Mouse (Mus musculus) thymus, postnatal 10 days (tissue): ENCODE measurements around the gene Akap9.
A peak's percentile ranks its signal among the peaks of the same experiment; 100 is the strongest.
"Not testable (repeated sequence)": the region's sequence is repeated elsewhere in the genome, so short reads cannot be mapped to it uniquely, and the experiment has no call there.

ENCODE experiments used
- DNase-seq, 2 experiments: peaks; one replicate each; pipeline ENCODE4 v3.0.0; 2021; ENCODE audit warnings: low spot score in 2 of 2

Gene Akap9

GRCm38 (mm10) chr5:4039351-4039750, 111.5 kb downstream of the Akap9 start:
- no peak for DNase-seq

- peak in 1 of 2 experiments; percentile 17 for DNase-seq
Measured at GRCm38 (mm10) chr5:4040372-4040771, 112.5 kb downstream of the Akap9 start.

DNA sequence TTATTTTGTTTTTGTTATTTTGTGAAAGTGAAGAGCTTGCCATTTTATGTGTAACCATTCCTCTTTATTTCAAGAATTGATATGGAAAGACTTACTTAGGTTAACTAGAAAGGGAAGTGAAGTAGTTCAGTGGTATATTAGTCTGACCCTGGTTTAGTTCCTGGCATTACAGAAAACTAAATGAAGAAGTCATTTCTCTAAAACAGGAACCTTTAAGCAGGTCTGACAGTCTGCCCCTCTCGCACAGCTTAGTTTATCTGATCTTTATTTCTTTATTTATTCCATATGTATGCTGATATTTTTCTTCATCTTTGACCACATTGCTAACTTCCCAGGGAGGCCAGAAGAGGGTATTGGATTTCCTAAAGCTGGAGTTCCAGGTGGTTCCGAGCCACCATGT, 113.1 kb downstream of the Akap9 start:
- DNase-seq = no peak

DNA sequence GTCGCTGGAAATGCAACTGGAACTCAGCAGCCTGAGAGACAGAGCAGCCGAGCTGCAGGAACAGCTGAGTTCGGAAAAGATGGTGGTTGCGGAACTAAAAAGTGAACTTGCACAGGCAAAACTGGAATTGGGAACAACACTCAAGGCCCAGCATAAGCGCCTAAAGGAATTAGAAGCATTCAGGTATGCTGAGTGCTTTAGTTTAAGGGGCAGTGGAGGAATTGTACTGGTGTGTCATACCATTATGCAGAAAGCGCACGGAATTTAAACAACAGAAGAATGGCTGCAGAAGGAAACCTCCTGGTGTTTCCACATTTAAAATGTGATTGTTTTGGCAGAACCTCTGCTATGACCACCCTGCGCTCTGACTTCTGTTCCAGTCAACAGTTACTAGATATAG, 132.5 kb downstream of the Akap9 start:
- DNase-seq = no peak

DNA sequence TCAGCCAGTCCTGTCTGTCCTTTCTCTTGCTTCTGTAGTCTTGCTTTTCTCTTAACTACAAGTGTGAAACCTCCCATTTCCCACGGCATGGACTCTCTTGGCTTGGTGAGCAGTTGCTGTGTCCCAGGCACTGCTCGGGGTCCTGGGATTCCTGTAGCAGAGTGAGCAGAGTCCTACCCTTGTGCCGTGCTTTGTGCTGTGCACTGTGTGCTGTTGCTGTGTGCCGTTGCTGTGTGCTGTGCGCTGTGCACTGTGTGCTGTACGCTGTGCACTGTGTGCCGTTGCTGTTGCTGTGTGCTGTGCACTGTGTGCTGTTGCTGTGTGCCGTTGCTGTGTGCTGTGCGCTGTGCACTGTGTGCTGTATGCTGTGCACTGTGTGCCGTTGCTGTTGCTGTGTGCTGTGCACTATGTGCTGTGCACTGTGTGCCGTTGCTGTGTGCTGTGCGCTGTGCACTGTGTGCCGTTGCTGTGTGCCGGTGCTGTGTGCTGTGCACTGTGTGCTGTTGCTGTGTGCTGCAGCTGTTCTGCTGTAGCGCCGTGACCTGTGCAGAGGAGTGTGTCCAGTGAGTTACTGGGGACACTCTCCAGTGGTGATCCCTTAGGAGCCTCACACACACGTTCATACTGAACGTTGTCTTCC, 138.7 kb downstream of the Akap9 start:
- no peak for DNase-seq

DNA sequence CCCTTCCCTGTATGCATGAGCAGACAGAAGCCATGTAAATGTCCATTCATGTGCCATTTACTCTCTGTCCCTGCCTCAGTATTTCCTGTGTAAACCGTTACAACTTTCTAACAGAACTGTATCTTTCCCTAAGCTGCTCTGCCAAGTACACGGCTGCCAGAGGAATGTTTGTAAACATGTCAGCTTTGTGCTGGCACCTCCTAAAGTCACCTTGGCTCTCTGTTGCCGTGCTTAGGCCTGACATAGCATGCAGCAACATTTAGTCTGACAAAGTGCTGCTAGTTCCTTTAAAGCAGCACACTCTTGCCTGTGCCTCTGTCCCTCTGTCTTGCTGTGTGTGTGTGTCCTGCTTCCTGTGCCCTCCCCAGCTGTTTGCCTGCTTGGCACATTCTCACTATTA, 139.3 kb downstream of the Akap9 start:
- no peak for DNase-seq

DNA sequence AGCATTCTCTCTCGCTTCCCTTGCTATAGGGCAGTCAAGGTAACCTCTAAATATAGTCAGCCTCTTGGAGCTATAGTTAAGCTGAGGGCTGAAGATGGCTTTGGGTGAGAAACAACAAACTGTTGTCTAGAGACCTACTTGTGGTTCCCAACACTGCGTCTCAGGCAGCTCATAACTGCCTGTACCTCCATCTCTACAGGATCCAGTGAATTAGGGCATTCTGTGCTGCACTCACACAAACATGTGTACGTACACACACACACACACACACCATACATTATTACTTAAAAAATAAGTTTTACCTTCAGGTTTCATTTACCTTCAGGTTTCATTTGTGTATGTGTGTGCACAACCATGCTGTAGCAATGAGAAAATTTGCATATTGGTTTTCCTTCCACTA, 151.2 kb downstream of the Akap9 start:
- DNase-seq = no peak

DNA sequence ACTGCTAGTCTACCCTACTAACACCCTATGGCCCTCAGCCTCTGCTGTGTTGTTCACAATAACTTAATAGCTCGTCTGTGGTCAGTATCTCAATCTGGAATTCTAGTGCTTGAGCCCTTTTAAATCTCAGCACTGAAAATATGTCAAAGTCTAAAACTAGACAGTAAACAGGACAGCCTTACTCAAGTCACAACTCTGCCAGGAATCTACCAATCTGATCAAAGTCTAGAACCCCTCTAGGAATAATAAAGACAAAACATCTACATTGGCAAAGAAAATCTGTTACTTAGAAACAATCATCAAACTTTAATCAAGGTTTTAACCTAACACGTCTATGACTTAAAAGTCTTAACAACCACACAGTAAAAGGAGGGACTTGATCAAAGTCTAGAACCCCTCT, 153.0 kb downstream of the Akap9 start:
- no peak for DNase-seq

DNA sequence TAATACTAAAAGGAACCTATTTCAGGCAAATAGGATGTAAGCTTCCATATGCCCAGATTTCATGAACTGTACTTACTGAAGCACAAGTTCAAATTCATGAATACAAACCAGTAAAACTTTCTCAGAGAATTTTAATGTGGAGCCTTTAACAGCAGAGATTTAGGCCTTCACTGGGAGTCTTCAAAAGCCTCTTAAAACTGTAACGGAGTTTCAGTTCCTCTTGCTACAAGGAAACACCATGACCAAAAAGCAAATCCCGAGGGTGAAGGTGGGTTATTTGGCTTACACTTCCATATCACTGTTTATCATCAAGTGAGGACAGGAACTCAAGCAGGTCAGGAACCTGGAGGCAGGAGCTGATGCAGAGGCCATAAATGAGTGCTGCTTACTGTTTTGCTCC, 153.7 kb downstream of the Akap9 start:
- no peak for DNase-seq

- no peak for DNase-seq
Measured at GRCm38 (mm10) chr5:4084948-4085347, 157.1 kb downstream of the Akap9 start.

DNA sequence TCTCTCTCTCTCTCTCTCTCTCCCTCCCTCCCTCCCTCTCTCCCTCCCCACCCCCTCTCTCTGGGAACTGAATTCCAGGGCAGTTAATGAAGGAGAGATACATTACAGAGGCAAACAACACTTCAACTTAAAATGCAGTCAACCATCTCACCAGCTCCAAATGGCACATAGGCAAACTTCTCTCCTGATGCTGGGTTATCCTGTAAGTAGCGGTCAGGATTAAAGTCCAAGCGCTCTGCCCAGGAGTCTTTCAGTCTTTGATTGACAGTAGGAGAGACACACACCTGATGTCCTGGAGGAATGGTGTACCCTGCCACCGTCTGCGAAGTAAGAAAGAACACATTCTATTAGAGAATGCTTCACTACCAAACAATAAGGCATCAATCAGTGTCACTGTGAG, 158.5 kb downstream of the Akap9 start:
- DNase-seq = no peak

GRCm38 (mm10) chr5:4088190-4088589, 160.3 kb downstream of the Akap9 start:
- no peak for DNase-seq

DNA sequence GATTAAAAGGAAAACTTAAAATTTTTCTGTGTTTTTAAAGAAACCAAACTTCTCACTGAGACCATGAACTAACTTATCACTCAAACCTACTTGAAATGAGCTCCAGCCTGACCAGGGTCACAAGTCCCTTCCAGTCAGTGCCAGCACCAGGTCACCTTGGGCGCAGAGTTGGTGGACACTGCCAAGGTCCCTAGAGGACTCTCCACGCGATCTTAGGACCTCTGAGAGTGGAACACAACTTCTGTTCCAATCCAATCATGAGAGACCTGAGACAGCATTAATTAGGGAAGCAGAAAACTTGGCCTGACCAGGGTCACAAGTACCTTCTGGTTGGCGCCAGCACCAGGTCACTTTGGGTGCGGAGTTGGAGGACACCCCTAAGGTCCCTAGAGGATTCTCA, 166.6 kb downstream of the Akap9 start:
- DNase-seq = no peak

DNA sequence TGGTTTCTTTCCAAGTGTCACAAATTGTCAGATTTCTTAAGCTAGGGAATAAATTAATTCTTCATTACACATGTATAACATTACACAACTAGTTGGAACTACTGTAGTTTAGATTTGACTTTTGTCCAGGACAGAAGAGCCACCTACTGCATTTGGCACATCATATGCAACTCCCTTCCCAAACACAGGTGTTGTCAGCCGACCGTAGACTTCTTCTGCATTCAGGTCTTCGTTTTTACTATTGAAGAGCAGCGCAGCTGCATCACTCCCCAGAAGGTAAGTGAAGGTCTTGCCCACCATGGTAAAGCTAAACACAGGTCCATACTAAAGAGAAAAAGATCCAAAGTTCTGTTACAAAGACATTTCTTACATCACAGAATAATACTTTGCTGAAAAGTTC, 173.2 kb downstream of the Akap9 start:
- DNase-seq = no peak

- DNase-seq = no peak
Measured at GRCm38 (mm10) chr5:4101770-4102169, 173.9 kb downstream of the Akap9 start.

- peak in 1 of 2 experiments; percentile 35 for DNase-seq
Measured at GRCm38 (mm10) chr5:4103626-4104340, 175.9 kb downstream of the Akap9 start.

GRCm38 (mm10) chr5:4104341-4105040, 176.6 kb downstream of the Akap9 start, which contains the start of gene Cyp51:
TSS of gene Cyp51 (minus strand) at chr5:4104746.
- DNase-seq = peak; percentile 85

DNA sequence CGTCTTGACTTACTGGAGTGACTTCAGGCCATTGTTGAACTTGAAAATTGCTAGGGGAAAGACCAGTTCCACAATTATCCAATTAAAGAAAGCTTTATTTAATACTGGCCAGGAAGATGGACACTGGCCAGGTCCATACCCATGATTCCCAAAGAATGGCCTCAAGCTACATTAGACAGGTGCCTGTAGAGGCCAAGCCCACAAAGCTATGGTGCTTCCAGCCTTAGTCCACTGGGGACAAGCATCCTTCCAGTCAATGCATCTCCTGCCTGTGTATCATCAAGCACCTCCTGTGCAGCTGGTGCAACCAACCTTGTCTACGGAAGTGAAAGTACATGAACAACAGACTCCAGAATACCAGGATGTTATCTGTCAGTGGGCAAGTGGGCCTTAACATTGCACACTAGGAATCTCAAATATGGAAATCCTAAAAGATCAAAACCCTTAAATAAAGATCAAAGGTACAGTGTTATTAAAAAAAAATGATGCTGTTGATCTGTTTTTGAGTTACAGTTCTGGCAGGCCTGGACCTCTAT, 177.9 kb downstream of the Akap9 start:
- DNase-seq = no peak

- DNase-seq = not testable (repeated sequence)
Measured at GRCm38 (mm10) chr5:4107056-4107455, 179.2 kb downstream of the Akap9 start.

GRCm38 (mm10) chr5:4112570-4113098, 184.8 kb downstream of the Akap9 start:
- DNase-seq = no peak
